Mouse (Mus musculus) regulatory T cell (primary cell): ENCODE measurements at regions not wholly inside any gene's neighbourhood (a gene's known extent, or its start where the extent isn't known, plus 50 kb on each side); places are given as distances from the start of the nearest gene placed in this dataset.

Experiments used
- in situ Hi-C: fragments of 300-600 bp; cut with MboI, MseI; formaldehyde crosslinking; loops from one replicate; pipeline ENCODE4 v1.15.1; 2025; ENCODE audit warnings: high pct_unique_total_duplicates

DNA sequence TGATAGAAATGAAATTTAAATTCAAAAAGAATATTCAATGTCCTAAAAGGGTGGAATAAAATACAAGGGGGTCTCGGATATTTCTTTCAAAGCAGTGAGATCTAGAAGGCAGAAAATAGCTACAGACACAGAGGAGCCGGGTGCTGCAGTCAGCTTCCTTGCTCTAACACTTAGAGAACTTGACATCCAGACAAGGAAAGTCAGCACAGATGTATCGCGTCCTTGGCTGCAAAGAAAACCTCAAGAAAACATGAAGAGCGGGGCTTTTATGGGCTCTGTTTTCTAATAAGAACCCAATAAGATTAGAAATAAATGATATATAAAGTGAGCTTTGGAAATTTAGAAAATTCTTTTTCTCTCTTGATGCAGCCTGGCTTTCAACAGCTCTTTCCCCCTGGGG is 53.1 kb upstream of the Glis3 start:
- in situ Hi-C loops: loop anchor here (10.0 to 25.0 kb wide), 2 partner anchors 571 to 1518 kb away; partner anchors contain the start of gene Vldlr

DNA sequence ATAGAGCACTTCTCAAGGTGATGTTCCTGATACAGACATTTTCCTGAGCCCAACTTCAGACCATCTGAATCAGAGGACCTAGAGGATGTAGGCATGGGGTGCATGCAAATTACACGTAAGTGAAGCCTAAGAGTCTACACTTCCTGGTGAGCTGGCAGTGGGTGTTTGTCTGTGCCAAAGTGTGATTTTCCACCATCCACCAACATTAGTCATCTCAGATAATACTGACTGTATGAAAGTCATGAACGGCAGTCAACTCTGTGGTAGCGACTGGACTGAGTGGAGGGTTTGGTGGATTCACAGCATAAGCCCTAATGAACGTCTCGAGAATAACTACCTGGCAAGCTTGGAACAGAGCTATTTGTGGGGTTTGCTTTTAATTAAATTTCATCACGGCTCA is 53.9 kb upstream of the Glis3 start:
- in situ Hi-C loops: loop anchor here (10.0 to 25.0 kb wide), 2 partner anchors 571 to 1519 kb away; partner anchors contain the start of gene Vldlr

DNA sequence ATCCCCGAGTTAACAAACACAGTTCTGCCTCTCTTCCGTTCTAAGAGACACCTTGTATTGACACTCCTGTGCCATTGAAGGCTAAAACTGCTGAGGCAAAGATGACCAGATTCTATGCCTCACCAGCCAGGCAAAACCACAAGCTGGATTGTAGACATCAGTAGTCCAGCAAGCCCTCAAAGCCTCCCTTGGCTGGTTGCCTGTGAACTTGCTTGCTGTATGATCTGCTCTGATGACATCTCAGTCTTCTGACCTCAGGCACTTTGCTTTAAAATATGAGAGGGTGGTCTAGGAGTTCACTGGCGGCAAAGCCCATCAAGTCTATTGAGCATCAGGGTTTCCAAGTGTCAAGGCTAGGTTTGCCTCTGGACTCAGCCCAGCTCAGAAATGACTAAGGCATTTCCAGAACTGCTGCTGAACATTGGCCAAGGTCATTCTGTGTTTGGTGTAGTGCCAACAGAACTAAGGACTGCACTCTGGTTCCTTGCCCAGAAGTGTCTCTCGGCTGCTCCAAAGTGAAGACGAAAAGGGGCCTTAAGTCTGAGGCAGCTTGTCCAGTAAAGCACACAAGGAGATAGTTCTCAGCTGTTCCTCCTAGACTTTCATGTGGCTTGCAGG is 63.4 kb upstream of the Glis3 start:
- in situ Hi-C loops: loop anchor here (25.0 kb wide), 1 partner anchor 581 kb away; no protein-coding TSS in a partner anchor

DNA sequence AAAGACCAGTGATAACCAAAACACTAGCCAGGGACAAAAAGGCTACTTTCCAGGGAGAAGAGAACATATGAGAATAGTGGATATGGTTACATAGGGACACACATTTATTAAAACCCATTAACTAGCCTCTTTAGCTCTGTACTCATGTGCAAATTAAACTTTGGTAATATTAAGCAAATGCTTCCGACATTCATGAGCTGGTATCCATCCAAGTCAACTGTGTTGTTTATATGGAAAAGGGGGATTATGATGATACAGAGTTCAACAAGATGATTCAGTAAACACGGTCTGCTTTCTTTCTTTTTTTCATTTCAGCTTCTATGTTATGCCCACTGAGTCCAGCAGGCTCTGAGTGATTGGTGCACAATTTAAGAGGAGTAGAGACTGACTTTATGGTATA is 65.2 kb upstream of the Glis3 start:
- in situ Hi-C loops: loop anchor here (25.0 kb wide), 1 partner anchor 583 kb away; no protein-coding TSS in a partner anchor

DNA sequence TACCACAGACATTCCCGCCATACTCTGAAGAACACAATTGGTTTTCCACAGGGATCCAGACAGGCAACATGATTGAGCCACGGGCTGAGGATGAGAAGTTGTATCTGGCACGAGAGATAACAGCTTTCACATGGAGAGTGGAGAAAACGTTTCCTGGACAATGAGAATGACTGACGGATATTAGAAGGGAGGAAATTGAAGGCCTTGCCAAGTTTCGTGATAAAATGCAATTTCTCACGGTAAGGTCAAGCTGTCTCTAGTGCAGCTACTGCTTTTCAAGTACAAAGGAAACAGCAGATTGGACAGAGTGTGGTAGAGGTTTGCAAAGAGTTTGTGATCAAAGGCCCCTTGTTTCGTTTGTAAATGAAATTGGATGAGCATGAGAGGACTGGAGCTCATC is 65.7 kb upstream of the Glis3 start:
- in situ Hi-C loops: loop anchor here (25.0 kb wide), 1 partner anchor 583 kb away; no protein-coding TSS in a partner anchor

DNA sequence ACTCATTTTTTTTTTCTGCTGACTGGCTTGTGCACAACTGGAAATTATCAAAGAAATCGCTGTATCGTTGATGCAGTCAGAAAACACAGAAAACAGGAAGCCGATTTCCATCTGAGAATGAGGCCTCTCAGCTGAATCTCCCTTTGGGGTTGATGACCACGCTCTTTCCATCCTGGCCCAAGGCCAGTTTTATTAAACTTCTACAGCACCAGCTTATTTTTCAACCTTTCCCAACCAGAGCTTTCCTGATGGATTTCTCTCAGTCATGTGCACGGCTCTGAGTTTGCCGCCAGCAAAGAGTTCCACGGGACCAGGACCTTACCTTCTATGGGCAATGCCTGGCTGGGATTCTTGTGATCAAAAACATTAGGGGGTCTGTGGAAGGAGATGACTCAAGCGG is 71.2 kb upstream of the Glis3 start:
- in situ Hi-C loops: no loop called here

DNA sequence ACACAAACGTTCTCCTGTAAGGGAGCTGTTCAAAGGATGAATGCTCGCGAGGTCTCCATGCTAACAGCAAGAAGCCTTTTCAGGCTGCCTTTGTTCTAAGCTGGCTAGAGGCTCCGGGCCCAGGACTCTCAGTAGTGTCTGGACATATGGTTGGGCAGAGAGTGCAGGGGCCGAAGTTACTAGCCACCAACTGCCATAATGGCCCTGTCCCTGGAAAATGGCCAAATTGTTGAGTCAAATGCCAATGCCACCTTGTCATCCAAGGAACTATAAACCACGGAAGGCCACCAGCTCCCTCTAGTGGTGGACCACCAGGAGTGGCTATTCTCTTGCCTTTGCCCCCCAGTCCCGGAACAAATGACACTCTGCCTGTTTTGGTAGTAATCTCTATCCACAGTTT is 76.0 kb upstream of the Slc1a1 start:
- in situ Hi-C loops: no loop called here

DNA sequence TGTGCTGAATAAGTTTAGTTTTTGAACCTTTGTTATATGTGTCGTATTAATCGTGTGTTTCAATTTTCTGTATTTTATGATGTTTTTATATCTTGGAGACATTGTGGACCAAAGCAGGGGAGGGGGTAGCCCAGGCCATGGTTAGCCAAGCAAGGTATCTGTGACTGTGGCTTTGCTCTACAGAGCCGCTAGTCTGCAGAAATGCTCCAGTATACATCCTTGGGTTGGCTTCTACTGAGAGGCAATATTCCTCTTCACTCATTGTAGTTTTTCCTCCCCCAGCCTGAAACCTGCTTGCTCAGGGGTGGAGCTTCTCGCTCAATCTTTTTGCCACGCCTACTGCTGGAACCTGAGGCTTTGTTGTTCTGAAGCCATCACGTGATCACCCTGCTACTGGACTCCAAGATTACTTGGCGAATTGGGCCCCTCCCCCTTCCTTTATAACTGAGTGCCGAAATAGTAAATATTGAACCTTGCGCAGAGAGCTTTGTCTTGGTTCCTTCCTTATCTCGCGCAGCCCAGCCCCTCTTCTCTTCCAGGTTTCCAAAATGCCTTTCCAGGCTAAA is 70.0 kb upstream of the Slc1a1 start:
- in situ Hi-C loops: no loop called here

DNA sequence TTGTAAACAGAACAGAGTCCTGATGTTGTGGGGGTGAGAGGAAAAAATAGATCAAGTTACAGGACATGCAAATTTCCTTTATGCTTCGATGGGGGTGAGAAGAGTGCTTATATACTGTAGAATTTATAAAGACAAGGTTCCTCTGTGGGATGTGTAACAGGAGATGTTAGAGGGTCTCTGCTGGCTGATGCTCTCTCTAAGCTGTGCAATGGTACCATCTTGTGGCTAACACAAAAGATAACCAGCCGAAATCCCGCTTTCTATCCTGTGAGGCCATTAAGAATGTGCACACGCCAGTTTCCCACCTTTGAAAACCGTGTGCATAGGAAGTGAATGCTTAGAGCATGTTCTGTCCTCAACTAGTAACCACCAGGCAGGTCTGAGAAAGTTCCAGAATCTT is 66.6 kb upstream of the Slc1a1 start:
- in situ Hi-C loops: no loop called here

DNA sequence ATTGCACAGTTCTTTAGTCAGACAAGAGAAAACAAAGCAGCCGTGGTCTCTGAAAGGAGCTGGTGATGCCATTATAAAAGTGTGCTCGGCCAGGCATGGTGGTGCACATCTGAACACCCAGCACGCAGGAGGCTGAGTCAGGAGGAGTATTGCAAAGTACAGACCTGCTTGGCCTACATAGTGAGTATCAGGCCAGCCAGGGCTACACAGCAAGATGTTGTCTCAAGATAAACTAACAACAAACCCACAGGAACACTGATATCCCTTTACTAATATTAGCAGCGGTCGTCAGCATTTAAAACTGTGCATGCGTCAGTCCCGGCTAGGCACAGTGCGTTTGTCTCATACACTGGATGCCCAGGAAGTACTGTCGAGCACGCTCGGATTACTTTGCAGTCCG is 64.4 kb upstream of the Slc1a1 start:
- in situ Hi-C loops: no loop called here

DNA sequence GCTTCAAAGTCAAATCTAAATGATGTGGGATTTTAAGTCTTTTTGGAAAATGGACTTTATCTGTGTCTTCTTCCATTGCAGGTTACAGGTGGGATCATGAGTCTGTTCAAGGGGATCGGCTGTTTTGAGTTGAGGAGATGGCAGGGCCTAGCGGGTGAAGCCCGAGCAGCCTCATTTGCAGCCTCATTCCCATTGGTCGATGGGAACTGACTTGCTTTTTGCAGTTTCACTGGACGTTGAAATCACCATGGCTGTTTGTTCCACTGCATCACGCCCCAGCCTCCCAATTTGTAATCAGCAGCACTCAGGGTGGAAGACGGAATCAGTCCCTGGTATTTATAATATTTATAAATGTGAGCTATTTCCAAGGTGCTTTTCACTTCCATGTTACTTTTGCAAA is 63.0 kb upstream of the Slc1a1 start:
- in situ Hi-C loops: no loop called here

DNA sequence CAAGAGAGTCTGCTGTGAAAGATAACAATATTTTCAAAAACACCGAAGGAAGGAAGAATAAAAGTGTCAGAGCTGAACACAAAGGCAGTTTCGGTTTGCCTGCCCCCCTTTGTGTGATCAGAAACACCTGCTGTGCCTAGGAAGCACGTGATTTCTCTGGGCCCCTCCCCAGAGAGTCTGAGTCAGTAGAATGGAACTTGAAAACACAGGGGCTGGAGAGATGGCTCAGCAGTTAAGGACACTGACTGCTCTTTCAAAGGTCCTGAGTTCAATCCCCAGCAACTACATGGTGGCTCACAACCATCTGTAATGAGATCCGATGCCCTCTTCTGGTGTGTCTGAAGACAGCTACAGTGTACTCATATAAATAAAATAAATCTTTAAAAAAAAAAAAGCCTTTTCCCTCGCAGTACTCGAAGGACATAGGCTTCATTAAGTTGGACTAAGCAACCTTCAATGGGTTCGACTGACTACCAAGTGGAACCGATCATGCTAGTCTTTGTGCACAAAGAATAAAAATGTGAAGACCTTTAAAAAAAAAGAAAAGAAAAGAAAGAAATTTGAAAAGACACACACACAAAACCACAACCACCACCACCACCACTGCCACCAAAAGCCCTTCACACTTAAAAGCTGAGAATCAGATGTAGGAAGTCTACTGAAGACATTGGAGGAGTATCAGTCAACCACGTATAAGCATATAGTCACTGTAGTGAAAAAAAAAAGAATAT is 61.8 kb upstream of the Slc1a1 start:
- in situ Hi-C loops: no loop called here

DNA sequence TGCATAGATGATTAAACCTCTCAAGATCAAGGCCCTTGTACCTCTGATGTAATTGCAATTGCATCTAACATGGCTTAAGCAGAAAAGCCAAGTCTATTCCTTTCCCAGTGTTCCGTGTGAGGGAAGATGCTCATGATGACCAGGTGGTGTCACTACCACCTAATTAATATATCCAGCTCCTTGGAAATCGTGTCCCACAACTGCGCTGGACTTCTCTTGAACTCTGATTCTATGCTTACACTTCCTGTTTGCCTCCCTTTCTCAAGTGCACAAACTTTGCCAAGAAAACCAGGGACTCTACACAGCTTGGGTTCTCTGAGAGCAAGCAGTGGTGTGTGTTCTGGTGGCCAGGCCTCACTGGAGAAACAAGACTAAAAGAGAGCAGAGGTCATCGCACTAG is 58.0 kb upstream of the Slc1a1 start:
- in situ Hi-C loops: no loop called here

DNA sequence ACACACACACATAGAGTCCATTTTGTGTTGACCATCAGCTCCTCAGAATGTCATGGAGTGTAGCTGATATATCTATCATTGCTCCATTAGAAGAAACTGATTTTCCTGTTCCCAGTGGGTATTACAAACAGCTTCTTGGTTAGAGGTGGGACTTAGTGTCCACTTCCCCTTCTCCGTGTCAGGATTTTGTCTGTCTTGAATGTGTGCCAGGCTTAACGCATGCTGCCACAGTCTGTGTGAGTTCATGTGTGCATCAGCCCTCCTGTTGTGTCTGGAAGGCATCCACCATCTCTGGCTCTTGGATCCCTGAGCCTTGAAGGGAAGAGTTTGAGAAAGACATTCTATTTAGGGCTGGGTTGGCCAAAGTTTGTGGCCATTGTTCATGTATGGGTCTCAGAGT is 57.2 kb upstream of the Slc1a1 start:
- in situ Hi-C loops: no loop called here

DNA sequence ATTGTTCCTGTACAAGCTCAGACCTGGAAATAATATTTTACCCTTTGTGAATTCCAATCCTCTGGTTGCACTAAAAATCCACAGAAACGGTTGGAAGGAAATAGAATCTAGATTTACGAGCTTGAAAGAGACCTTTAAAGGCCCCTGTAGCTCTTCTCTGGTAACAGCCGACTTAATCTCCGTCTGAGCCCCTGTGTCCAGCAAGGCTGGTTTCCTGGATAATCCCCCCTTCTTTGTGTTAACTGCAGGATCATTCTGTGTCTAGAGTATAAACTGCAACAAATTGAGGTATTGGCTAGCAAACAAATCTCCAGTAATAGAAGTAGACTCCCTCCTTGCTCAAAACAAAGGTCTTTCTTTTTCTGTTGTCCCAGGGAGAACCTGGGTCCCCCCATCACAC is 56.5 kb upstream of the Slc1a1 start:
- in situ Hi-C loops: no loop called here

DNA sequence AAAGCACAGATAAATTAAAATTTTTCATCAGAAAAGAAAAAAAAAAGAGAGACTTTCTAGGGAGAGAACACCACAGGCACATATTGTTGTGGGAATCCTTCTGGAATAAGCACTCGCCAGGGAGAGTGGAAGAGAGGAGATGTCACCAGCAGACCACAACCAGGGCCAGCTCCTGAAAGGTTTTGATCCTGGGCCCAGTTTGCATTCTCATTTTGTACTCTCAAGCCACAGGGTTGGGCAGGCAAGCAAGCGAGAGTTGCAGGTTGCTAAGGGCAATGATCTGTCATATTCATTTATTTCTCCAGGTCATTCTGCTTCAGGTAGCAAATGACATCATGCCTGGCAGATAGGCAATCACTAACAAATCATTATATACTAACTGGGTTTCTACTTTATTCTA is 52.9 kb upstream of the Slc1a1 start:
- in situ Hi-C loops: no loop called here
